8 mouse cellular contexts compared by ENCODE assay signal in genomic region chr17:6779632-6780031, GRCm38 (mm10). TPM values are rescaled to one million over a fixed set of nuclear protein-coding genes. Genes with fewer than 3 reads are reported as not detected.
DNase-seq lines count a peak whose midpoint lies in the region; ATAC-seq and TF ChIP-seq lines count a peak whose summit lies in the region.

No protein-coding gene starts in this region.

- in situ Hi-C loops in CH12.LX (cut with MboI; ENCODE audit: low pct_ligation_motif_present, low pct_unique_long_range_greater_than_20kb, low sequenced_read_pairs), result no loop called here

- H3K36me3 ChIP-seq in heart, embryonic 16.5 days (ENCODE audit: control insufficient read depth, insufficient read depth), result no peaks in the 10 kb centered on the region
- H3K36me3 ChIP-seq in CH12.LX (replicated peaks in 1 of 2; ENCODE audit: control insufficient read depth in 1 of 2, insufficient read depth in 1 of 2, low read length in 1 of 2), result peaks cover 1 to 13% of the 10 kb centered on the region in 2 experiments
- H3K36me3 ChIP-seq in forebrain, embryonic 14.5 days (ENCODE audit: control insufficient read depth, insufficient read depth, low read length), result no peaks in the 10 kb centered on the region
- no peaks in the 10 kb centered on the region for H3K36me3 ChIP-seq in liver, postnatal 0 days (replicated peaks; ENCODE audit: insufficient read depth, low read length)

- peaks cover 46% of the 10 kb centered on the region for H3K4me1 ChIP-seq in heart, embryonic 16.5 days (ENCODE audit: control insufficient read depth, insufficient read depth, low read length)
- H3K4me1 ChIP-seq in CH12.LX (ENCODE audit: control insufficient read depth in 1 of 2, insufficient read depth in 2 of 2), result peaks cover 19 to 40% of the 10 kb centered on the region in 2 experiments
- H3K4me1 ChIP-seq in forebrain, embryonic 14.5 days (ENCODE audit: control insufficient read depth, insufficient read depth, low read length), result peaks cover 12% of the 10 kb centered on the region
- H3K4me1 ChIP-seq in liver, postnatal 0 days (ENCODE audit: insufficient read depth), result peaks cover 31% of the 10 kb centered on the region

- peak overlapping the region; percentile 62 for H3K4me3 ChIP-seq in heart, embryonic 16.5 days (ENCODE audit: low read length)
- H3K4me3 ChIP-seq in CH12.LX (replicated peaks in 1 of 3; ENCODE audit: low read depth in 2 of 3, low read length in 2 of 3, poor library complexity in 1 of 3), result peak overlapping the region; percentile 62 to 99 (median 91)
- peak overlapping the region; percentile 67 for H3K4me3 ChIP-seq in forebrain, embryonic 14.5 days (ENCODE audit: low read depth, low read length)
- no peak overlapping the region for H3K4me3 ChIP-seq in liver, postnatal 0 days (ENCODE audit: low read depth, low read length)

- H3K27ac ChIP-seq in heart, embryonic 16.5 days (ENCODE audit: low read length), result peak overlapping the region; percentile 90
- H3K27ac ChIP-seq in CH12.LX (ENCODE audit: insufficient read depth, low read depth), result peak overlapping the region; percentile 50
- peak overlapping the region; percentile 33; the same call in 1 of the 2 replicates for H3K27ac ChIP-seq in forebrain, embryonic 14.5 days (ENCODE audit: low read depth, low read length)
- H3K27ac ChIP-seq in liver, postnatal 0 days (ENCODE audit: low read depth), result no peak overlapping the region

- no peaks in the 10 kb centered on the region for H3K27me3 ChIP-seq in heart, embryonic 16.5 days (ENCODE audit: control insufficient read depth, insufficient read depth, low read length)
- no peaks in the 10 kb centered on the region for H3K27me3 ChIP-seq in CH12.LX (replicated peaks)
- no peaks in the 10 kb centered on the region for H3K27me3 ChIP-seq in forebrain, embryonic 14.5 days (replicated peaks; ENCODE audit: control insufficient read depth, insufficient read depth, low read length)
- no peaks in the 10 kb centered on the region for H3K27me3 ChIP-seq in liver, postnatal 0 days (ENCODE audit: insufficient read depth, low read length)

- 19% methylated on average over 7 of the region's 7 CpGs for WGBS in heart, embryonic 16.5 days
- WGBS in forebrain, embryonic 14.5 days, result 21% methylated on average over 6 of the region's 7 CpGs
- WGBS in liver, postnatal 0 days (ENCODE audit: insufficient replicate concordance), result 35% methylated on average over 7 of the region's 7 CpGs

- peak overlapping the region; percentile 74 for H3K9ac ChIP-seq in heart, embryonic 16.5 days (ENCODE audit: low read length)
- H3K9ac ChIP-seq in CH12.LX (ENCODE audit: insufficient read depth, low read depth), result peak overlapping the region; percentile 43
- peak overlapping the region; percentile 49; the same call in 1 of the 2 replicates for H3K9ac ChIP-seq in forebrain, embryonic 14.5 days (ENCODE audit: low read length)
- H3K9ac ChIP-seq in liver, postnatal 0 days (replicated peaks), result no peak overlapping the region; the same call in 1 of the 2 replicates

- H3K79me2 ChIP-seq in CH12.LX (replicated peaks; ENCODE audit: control insufficient read depth, extremely low read depth, insufficient read depth, poor library complexity, severe bottlenecking), result peaks cover 68% of the 10 kb centered on the region

- ATAC-seq in heart, embryonic 16.5 days (replicated peaks; ENCODE audit: extremely low read depth, insufficient read depth, low FRiP score), result no peak
- ATAC-seq in forebrain, embryonic 14.5 days, result no peak
- no peak for ATAC-seq in liver, postnatal 0 days

- dilution Hi-C loops in CH12.LX (cut with MboI; ENCODE audit: extremely low pct_ligation_motif_present, extremely low pct_unique_long_range_greater_than_20kb, low sequenced_read_pairs), result no loop called here

- no peak for TF ChIP-seq RAD21 in CH12.LX (IDR thresholded peaks at IDR 0.05; ENCODE audit: low read depth, low read length)

- DNase-seq in heart, postnatal 10 days, result no peak
- peak; percentile 21 for DNase-seq in CH12.LX (ENCODE audit: extremely low read depth)
- no peak for DNase-seq in forebrain, embryonic 14.5 days (ENCODE audit: low spot score)
- DNase-seq in liver, postnatal 0 days, result no peak
- no peak for DNase-seq in gastrocnemius, postnatal 4 days (ENCODE audit: low spot score in 2 of 2)
- no peak for DNase-seq in right cerebral cortex, postnatal 25 days
- DNase-seq in retina, embryonic 14.5 days (ENCODE audit: low spot score), result no peak

- intact Hi-C loops in heart, postnatal 10 days (cut with DNase I), result loop anchor here (5.0 kb wide), 1 partner anchor 118 kb away; no protein-coding TSS in a partner anchor

- no peak for TF ChIP-seq POLR2A in CH12.LX (IDR thresholded peaks at IDR 0.05; ENCODE audit: low read depth, low read length)

- TF ChIP-seq CTCF in CH12.LX (conservative IDR thresholded peaks at IDR 0.05 in 1 of 2, IDR thresholded peaks at IDR 0.05 in 1 of 2; ENCODE audit: low read depth in 2 of 2, low read length in 2 of 2), result no peak
- no peak for TF ChIP-seq CTCF in liver, postnatal 0 days (IDR thresholded peaks at IDR 0.05; ENCODE audit: low read depth)

- H3K9me3 ChIP-seq in heart, embryonic 16.5 days (replicated peaks; ENCODE audit: control insufficient read depth, low read length), result no peaks in the 10 kb centered on the region
- no peaks in the 10 kb centered on the region for H3K9me3 ChIP-seq in CH12.LX (replicated peaks; ENCODE audit: low read length)
- no peaks in the 10 kb centered on the region for H3K9me3 ChIP-seq in forebrain, embryonic 14.5 days (replicated peaks; ENCODE audit: control insufficient read depth, low read length)
- no peaks in the 10 kb centered on the region for H3K9me3 ChIP-seq in liver, postnatal 0 days (ENCODE audit: low read length)

- peak overlapping the region; percentile 61 for H3K4me2 ChIP-seq in heart, embryonic 16.5 days (ENCODE audit: low read depth, low read length)
- H3K4me2 ChIP-seq in CH12.LX (ENCODE audit: insufficient read depth, low read depth, poor library complexity, severe bottlenecking), result peak overlapping the region; percentile 55
- H3K4me2 ChIP-seq in forebrain, embryonic 14.5 days (ENCODE audit: low read length), result peak overlapping the region; percentile 95
- H3K4me2 ChIP-seq in liver, postnatal 0 days (ENCODE audit: low read depth, low read length), result peak overlapping the region; percentile 97

- no peak for TF ChIP-seq EP300 in CH12.LX (IDR thresholded peaks at IDR 0.05; ENCODE audit: low read length)
- no peak for TF ChIP-seq EP300 in liver, postnatal 0 days (IDR thresholded peaks at IDR 0.05; ENCODE audit: low read depth)

TF ChIP-seq in CH12.LX, 34 proteins besides CTCF, POLR2A, EP300 and RAD21:
- no peak for TF ChIP-seq USF2 (conservative IDR thresholded peaks at IDR 0.05; ENCODE audit: low read depth, low read length)
TF ChIP-seq in CH12.LX: peak in this region for 0.

RNA-seq across cellular contexts. Expression of gene Ezr, which starts 3.0 kb away (rescaled TPM):
- 144 and 166 TPM in 2 replicates for polyA plus RNA-seq in heart, embryonic 16.5 days (2015; fragmentation: Nextera tagmentation; extraction: Ambion mirVana)
- total RNA-seq in heart, postnatal 10 days (2021), result 10 to 100 TPM; 68.1 to 83.6 TPM
- total RNA-seq in CH12.LX (2012; rRNA removed) (107 and 115 TPM in 2 replicates), CH12.LX (2014; rRNA removed) (123 and 139 TPM in 2 replicates)
- polyA plus RNA-seq in CH12.LX (2012; ENCODE audit: insufficient read length, low read depth), result 207 and 290 TPM in 2 replicates
- 94.0 and 101 TPM in 2 replicates for polyA plus RNA-seq in forebrain, embryonic 14.5 days (2014; fragmentation: Nextera tagmentation; extraction: Ambion mirVana)
- 32.0 and 34.8 TPM in 2 replicates for polyA plus RNA-seq in liver, postnatal 0 days (2015; fragmentation: Nextera tagmentation; extraction: Ambion mirVana)
- 10 to 100 TPM; 14.3 to 18.9 TPM for total RNA-seq in gastrocnemius, postnatal 4 days (2021)
